Mouse (Mus musculus) forebrain, postnatal 0 days (tissue): ENCODE results near the gene Gm28051. TPM values are rescaled to one million over a fixed set of nuclear protein-coding genes. Genes with fewer than 3 reads are reported as not detected.

Experiments
- ATAC-seq: fragments of 200-750 bp; cut with Nextera tagmentation; 2 replicates; pipeline ENCODE4 v1.8.0; 2017; ENCODE audit warnings: mild to moderate bottlenecking, moderate library complexity
- DNase-seq: peaks from one replicate; pipeline ENCODE4 v3.0.0-alpha.2; 2015
- H3K27ac ChIP-seq: fragments of 300-500 bp; sonication (generic); 2 replicates; pipeline ENCODE4 v1.5.1; 2014; ENCODE audit warnings: low read depth, mild to moderate bottlenecking, antibody characterized with exemption, low read length, moderate library complexity, mixed read lengths
- H3K27me3 ChIP-seq: fragments of 300-500 bp; sonication (generic); 2 replicates; pipeline ENCODE4 v1.6.1; 2014; ENCODE audit warnings: mild to moderate bottlenecking, low read length, mixed read lengths; ENCODE audit not compliant: insufficient read depth
- H3K36me3 ChIP-seq: fragments of 300-500 bp; sonication (generic); 2 replicates; pipeline ENCODE4 v1.6.1; 2014; ENCODE audit warnings: mild to moderate bottlenecking, moderate library complexity; ENCODE audit not compliant: insufficient read depth
- H3K4me1 ChIP-seq: fragments of 300-500 bp; sonication (generic); 2 replicates; pipeline ENCODE4 v1.6.1; 2014; ENCODE audit warnings: antibody characterized with exemption; ENCODE audit not compliant: insufficient read depth
- H3K4me2 ChIP-seq: fragments of 300-500 bp; sonication (generic); 2 replicates; pipeline ENCODE4 v1.6.1; 2014; ENCODE audit warnings: low read depth, mild to moderate bottlenecking, moderate library complexity
- H3K4me3 ChIP-seq: fragments of 300-500 bp; sonication (generic); 2 replicates; pipeline ENCODE4 v1.5.1; 2014; ENCODE audit warnings: low read depth, low read length, mixed read lengths
- H3K9ac ChIP-seq: fragments of 300-500 bp; sonication (generic); 2 replicates; pipeline ENCODE4 v1.6.1; 2014; ENCODE audit warnings: mild to moderate bottlenecking
- H3K9me3 ChIP-seq: fragments of 300-500 bp; sonication (generic); 2 replicates; pipeline ENCODE4 v1.6.1; 2016; ENCODE audit warnings: low read length
- CTCF ChIP-seq: sonication (generic); IDR thresholded peaks from 2 replicates; pipeline ENCODE4 v1.5.1; 2016; ENCODE audit warnings: antibody characterized with exemption, control low read depth, low read depth
- WGBS: fragments of 180-500 bp; shearing (Covaris S2); extraction: QIAGEN DNeasy Blood & Tissue Kit; methylation state at CpG from one replicate; pipeline ENCODE4 v1.1.7; 2014; 5-methylcytosine and 5-hydroxymethylcytosine counted together
- polyA plus RNA-seq: library from polyadenylated mRNA; unstranded; fragments of >200 nt; fragmentation: Nextera tagmentation; extraction: Ambion mirVana; gene quantifications from 2 replicates; pipeline ENCODE4 v1.2.1, GENCODE M21; 2015
- total RNA-seq: library from RNA; depleted of rRNA; stranded (reverse); fragments of >200 nt; gene quantifications from 2 replicates; pipeline ENCODE4 v1.2.3, GENCODE M21; 2014

Gm28051 gene
- total and polyA plus RNA-seq, 2 experiments from 2014 or later = not detected

GRCm38 (mm10) chr12:102708220-102708619, 49.3 kb downstream of the Gm28051 start:
- Histone ChIP-seq H3K4me3 (no peak overlapping the region), H3K36me3 (no peaks in the 10 kb centered on the region), H3K9me3 (no peaks in the 10 kb centered on the region), H3K4me1 (peaks cover 7% of the 10 kb centered on the region), H3K27ac (no peak overlapping the region), H3K27me3 (no peaks in the 10 kb centered on the region), H3K4me2 (no peak overlapping the region), H3K9ac (no peak overlapping the region)
- no peak for ATAC-seq
- no peak for DNase-seq
- 82% methylated on average over 11 of the region's 11 CpGs for WGBS
- TF ChIP-seq CTCF = peak; percentile 26; the same call in 1 of the 2 replicates

GRCm38 (mm10) chr12:102706833-102707463, 50.6 kb downstream of the Gm28051 start:
- Histone ChIP-seq H3K36me3 (no peaks in the 10 kb centered on the region), H3K9me3 (no peaks in the 10 kb centered on the region), H3K4me3 (no peak overlapping the region), H3K4me1 (peaks cover 12% of the 10 kb centered on the region), H3K4me2 (no peak overlapping the region), H3K27ac (no peak overlapping the region), H3K9ac (no peak overlapping the region), H3K27me3 (no peaks in the 10 kb centered on the region)
- DNase-seq = no peak
- ATAC-seq = no peak
- WGBS = 94% methylated on average over 10 of the region's 10 CpGs
- TF ChIP-seq CTCF = no peak

- H3K27ac ChIP-seq = peak overlapping the region; percentile 96
- no peak for ATAC-seq
- peaks cover 13% of the 10 kb centered on the region for H3K4me1 ChIP-seq
- TF ChIP-seq CTCF = no peak
- H3K4me2 ChIP-seq = peak overlapping the region; percentile 79; the same call in 1 of the 2 replicates
- DNase-seq = no peak
- no peaks in the 10 kb centered on the region for H3K27me3 ChIP-seq
- 67% methylated on average over 6 of the region's 6 CpGs for WGBS
- no peak overlapping the region for H3K4me3 ChIP-seq
- H3K36me3 ChIP-seq = no peaks in the 10 kb centered on the region
- H3K9me3 ChIP-seq = no peaks in the 10 kb centered on the region
- no peak overlapping the region for H3K9ac ChIP-seq
Observed at GRCm38 (mm10) chr12:102705906-102706640, 51.5 kb downstream of the Gm28051 start.

- Histone ChIP-seq H3K9me3 (no peaks in the 10 kb centered on the region), H3K4me3 (peak overlapping the region; percentile 88), H3K27me3 (no peaks in the 10 kb centered on the region), H3K9ac (peak overlapping the region; percentile 90), H3K4me1 (peaks cover 17% of the 10 kb centered on the region), H3K27ac (peak overlapping the region; percentile 96), H3K4me2 (peak overlapping the region; percentile 79), H3K36me3 (no peaks in the 10 kb centered on the region)
- TF ChIP-seq CTCF = peak; percentile 95
- peak; percentile 87 for ATAC-seq
- WGBS = under 1% methylated on average over 45 of the region's 45 CpGs
- DNase-seq = peak; percentile 94
Observed at GRCm38 (mm10) chr12:102705216-102705871, 52.2 kb downstream of the Gm28051 start.

GRCm38 (mm10) chr12:102704457-102705198, 52.9 kb downstream of the Gm28051 start, which contains the start of gene Itpk1:
Gene Itpk1 (minus strand): TSS chr12:102704930.
- ATAC-seq = peak; percentile 91
- no peak for DNase-seq
- H3K4me2 ChIP-seq = peak within 1 kb of the TSS; percentile 79
- H3K27ac ChIP-seq = peak within 1 kb of the TSS; percentile 96
- no peak for TF ChIP-seq CTCF
- H3K9me3 ChIP-seq = no peaks in the 10 kb centered on the region
- no peaks in the 10 kb centered on the region for H3K36me3 ChIP-seq
- H3K4me3 ChIP-seq = peak within 1 kb of the TSS; percentile 88
- H3K4me1 ChIP-seq = peaks cover 24% of the 10 kb centered on the region
- no peaks in the 10 kb centered on the region for H3K27me3 ChIP-seq
- WGBS = under 1% methylated on average over 89 of the region's 105 CpGs
- H3K9ac ChIP-seq = peak within 1 kb of the TSS; percentile 90

- no peaks in the 10 kb centered on the region for H3K27me3 ChIP-seq
- TF ChIP-seq CTCF = no peak
- H3K4me3 ChIP-seq = peak overlapping the region; percentile 88
- peak overlapping the region; percentile 79 for H3K4me2 ChIP-seq
- 4% methylated on average over 17 of the region's 17 CpGs for WGBS
- peak overlapping the region; percentile 96 for H3K27ac ChIP-seq
- peaks cover 31% of the 10 kb centered on the region for H3K4me1 ChIP-seq
- no peaks in the 10 kb centered on the region for H3K9me3 ChIP-seq
- H3K9ac ChIP-seq = peak overlapping the region; percentile 90
- DNase-seq = peak; percentile 52
- no peaks in the 10 kb centered on the region for H3K36me3 ChIP-seq
- no peak for ATAC-seq
Observed at GRCm38 (mm10) chr12:102703921-102704408, 53.6 kb downstream of the Gm28051 start.
